ENCODE assay signal across 14 mouse cellular contexts in the genomic region with DNA sequence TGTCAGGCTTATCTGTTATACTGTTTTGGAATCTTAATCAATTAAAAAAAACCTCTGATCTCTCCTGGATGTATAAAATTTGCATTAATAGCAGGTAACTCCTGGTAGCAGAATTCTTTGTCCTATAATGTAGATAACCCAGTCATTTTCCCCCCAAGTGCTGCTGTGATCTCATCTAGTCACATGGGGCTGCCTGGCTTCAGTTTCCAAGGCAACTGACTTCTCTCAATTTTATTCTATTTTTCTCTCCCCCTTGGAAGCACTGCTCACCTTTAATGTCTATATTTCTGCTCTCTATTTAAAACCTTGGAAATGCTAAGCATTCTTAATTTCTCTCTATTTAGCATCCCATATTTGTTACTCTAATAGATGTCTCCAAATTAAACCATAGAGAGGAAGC.
"Had no signal": no experiment of that assay in that cellular context is flagged by ENCODE, and none has a peak within 500 bp of the region (broad histone marks: within the 10 kb centered on the region; RNA-seq: fewer than 3 reads in every experiment).

No protein-coding gene starts in this region.

- H3K4me2 ChIP-seq: limb, embryonic 15.5 days; liver, embryonic 12.5 days; lung, embryonic 14.5 days; neural tube, embryonic 15.5 days had no signal

- ATAC-seq: liver, embryonic 12.5 days had no signal

- H3K9me3 ChIP-seq: limb, embryonic 15.5 days; liver, embryonic 12.5 days; neural tube, embryonic 15.5 days had no signal

- H3K36me3 ChIP-seq: limb, embryonic 15.5 days; liver, embryonic 12.5 days; neural tube, embryonic 15.5 days had no signal

- H3K27me3 ChIP-seq: limb, embryonic 15.5 days; liver, embryonic 12.5 days; neural tube, embryonic 15.5 days had no signal

- H3K9ac ChIP-seq: limb, embryonic 15.5 days; liver, embryonic 12.5 days; lung, embryonic 14.5 days; neural tube, embryonic 15.5 days had no signal

- H3K4me1 ChIP-seq: limb, embryonic 15.5 days; liver, embryonic 12.5 days; neural tube, embryonic 15.5 days had no signal

- H3K4me3 ChIP-seq: left cerebral cortex, adult 2 months; limb, embryonic 15.5 days; liver, embryonic 12.5 days; myocyte; neural tube, embryonic 15.5 days had no signal

- H3K27ac ChIP-seq: left cerebral cortex, adult 2 months; limb, embryonic 15.5 days; liver, embryonic 12.5 days; neural tube, embryonic 15.5 days; stomach, postnatal 0 days had no signal

- DNase-seq: kidney, adult 8-10 months; kidney, postnatal 25 days; lung, embryonic 14.5 days; lung, postnatal 10 days; lung, postnatal 4 days; right cerebral cortex, adult 18-20 months; right cerebral cortex, postnatal 25 days; thymus, postnatal 4 days had no signal
